Mouse (Mus musculus) spleen, postnatal 10 days (tissue): ENCODE measurements around the gene Senp6.

Experiments used
- DNase-seq, 2 experiments: peaks; one replicate each; pipeline ENCODE4 v3.0.0; 2021 to 2022; ENCODE audit warnings: low spot score in 2 of 2

Gene Senp6

DNA sequence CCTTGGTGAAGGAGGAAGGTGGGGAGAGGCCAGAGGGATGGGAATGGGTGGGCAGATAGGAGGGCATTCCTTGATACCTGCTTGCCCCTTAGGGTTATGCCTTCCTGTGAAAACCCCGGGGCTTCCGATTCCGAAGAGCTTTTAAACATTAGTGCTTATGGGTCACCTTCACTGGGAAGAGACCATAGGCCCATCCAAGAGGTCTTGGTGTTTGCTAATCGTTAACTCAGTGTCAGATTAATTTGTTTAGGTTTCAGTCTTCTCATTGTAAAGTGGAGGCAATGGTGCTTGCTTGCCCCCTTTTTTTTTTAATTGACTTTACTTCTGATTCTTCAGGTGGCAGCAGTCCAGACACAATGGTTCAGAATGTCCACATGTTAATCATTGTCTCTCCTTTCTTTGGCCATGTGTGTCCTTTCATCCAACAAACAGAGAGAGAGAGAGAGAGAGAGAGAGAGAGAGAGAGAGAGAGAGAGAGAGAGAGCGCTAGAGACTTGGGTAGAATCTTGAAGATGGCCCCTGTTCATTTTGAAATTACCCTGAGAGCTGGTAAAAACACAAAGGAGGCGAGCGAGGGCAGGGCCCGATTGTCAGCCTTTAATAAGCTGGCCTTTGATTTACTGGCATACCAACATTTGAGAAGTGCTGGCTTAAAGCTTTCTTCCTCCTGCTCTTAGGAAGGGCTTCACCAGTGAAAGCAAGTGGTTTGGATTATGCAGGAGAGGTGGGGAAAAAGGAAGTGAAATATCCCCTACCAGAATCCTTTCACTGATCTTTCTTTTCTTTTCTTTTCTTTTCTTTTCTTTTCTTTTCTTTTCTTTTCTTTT lies 105.9 kb downstream of the Senp6 start:
- no peak for DNase-seq

DNA sequence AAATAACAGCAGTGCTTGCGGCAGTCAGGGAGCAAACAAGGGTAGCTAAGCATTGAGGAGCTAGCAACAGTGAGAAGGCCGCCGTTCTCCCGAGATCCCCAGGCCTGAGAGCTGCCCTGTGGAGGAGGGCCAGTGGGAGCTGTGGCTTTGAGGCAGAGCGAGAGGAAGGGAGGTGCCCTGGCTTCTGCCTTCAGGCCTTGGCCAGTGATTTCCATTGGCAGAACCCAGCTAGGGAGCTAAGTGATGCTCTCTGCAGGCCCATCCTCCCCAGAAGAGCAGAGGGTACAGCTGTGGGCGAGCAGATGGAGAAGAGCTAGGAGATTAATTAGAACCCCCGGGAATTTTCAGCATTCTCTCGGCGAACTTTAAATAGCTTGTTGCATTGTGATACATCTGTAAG lies 106.9 kb downstream of the Senp6 start:
- no peak for DNase-seq

DNA sequence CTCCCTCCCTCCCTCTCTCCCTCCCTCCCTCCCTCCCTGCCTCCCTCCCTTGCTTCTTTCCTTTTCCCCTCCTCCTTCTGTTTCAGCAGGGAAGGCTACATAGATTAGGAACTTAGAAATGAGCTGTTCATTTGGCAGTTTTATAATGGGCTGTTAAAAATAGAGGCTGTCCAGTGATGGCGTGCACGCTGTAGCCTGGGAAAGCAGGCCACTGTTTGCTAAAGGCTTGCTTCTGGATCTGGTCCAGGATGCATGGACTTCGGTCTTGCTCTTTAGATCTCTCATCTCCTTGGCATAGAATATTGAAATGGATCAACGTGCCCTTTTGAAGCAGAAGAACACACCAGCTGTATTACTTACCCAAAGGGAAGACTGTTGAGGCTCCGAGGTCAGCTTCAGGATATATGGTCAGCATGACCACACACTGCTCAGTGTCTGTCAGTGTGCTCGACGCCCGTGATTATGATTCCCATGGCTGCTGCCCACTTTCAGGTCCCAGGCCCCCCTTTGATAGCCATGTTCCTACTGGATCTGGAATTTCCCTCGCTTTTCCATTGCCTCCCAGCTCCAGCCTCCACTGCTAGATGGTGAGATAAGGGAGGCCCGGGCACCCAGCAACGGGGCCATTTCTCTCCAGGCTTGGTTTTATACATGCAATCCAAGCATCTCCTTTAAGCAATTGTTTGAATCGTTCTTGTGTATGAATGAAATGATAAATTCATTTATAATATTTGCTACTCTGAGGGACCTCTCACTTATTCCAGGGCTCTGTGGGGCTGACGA lies 110.2 kb downstream of the Senp6 start:
- DNase-seq, result no peak

DNA sequence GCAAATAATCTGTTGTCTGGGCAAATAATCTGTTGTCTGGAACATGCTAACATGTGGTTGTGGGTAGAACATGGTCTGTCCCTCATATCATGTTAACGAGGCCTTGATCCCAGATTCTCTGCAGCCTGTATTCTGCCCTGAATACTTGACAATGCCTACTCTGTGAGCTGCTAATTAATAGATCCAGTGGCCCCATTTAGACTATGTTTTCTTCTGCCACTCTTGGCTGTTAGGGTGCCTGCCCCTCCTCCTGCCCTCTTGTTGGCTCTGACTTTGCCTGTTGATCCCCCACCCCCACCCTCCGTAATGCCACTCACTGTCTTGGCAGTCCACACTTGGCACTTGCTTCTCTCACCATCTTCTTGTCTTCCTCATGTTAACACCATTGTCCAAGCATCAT lies 112.0 kb downstream of the Senp6 start:
- no peak for DNase-seq

DNA sequence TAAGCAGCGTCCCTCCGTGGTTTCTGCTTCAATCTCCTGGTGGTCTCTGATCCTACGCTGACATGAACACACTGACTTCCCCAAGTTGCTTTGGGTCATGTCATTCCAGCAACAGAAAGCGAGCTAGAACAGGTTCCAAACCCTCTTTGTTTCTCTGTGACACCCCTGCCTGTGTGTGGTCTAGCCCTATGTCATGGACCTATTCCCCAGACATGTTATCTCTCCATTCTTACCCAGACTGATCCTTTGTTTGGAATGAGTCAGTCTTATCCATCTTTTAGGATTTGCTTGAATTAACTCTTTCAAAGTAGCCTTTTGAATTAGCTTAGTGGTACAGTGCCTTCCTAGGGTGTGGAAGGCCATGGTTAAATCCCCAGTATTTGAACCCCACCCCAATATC lies 113.0 kb downstream of the Senp6 start:
- no peak for DNase-seq

DNA sequence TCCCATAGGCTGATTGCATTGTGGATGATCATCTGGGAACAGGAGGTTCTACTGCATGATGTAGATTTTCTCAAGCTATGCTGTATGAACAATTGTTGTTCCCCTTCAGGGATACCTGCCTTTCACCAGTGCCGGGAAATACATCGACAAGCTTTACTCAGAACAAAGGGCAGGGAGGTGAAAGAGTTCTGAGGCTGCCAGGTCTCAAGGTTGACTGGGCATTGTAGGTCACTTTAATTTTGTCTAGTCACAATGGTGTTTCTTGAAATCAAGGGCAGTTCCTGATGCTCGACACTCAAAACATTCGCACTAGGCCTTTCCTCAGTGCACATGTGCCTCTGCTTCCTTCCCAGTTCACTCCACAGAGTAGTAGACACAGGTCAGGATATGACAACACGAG lies 114.1 kb downstream of the Senp6 start:
- DNase-seq, result no peak

DNA sequence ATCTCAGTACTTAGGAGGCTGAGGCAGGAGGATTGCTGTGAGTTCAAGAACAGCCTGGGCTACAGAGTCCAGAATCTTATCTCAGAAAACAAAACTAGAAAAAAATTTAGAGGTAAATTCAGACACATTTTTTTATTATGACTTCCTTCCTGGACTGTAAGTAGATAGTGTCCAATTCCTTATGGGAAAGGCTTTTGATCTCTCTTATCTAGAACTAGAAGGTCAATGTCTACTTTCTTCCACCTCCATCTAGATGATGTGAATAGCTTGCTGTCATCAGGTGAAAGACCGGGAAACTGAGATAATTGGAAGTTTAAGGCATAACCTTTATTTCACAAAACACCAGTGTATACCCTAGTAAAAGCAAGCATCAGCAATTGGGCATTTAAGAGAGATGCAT lies 115.0 kb downstream of the Senp6 start:
- no peak for DNase-seq

DNA sequence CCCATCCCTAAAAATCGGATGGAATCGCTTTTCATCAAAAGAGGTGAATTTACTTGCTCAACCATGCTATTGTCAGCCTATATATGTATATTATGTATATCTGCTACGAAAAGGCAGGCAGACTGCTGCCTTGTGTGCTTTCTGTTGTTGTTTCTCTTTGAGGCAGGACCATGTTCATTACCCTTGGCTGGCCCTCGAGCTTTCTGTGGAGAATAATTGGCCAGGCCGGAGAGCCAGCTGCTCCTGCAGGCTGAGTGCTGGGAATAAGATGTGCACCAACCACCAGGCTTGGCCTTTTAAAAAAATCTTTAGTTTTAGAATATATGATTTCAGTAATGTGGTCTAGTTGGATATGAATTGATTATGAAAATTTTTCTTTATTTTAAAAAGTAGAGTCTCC lies 117.4 kb downstream of the Senp6 start:
- DNase-seq, result no peak

DNA sequence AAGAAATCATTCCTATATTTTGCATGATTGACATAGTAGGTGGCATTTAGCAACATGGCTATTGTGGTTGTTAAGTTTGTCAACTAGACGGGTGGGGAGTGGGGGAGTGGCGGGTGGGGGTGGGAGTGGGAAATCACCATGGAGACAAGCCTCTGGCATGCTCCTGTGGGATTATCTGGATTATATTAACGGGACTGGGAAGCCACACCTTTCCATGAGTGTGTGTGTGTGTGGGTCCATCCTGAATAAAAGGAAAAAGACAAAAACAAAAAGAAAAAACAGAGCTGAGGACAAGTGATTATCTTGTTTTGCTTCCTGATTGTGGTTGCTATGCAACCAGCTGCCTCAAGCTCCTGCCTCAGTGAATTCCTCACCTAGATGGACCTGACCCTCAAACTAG lies 119.0 kb downstream of the Senp6 start:
- no peak for DNase-seq

DNA sequence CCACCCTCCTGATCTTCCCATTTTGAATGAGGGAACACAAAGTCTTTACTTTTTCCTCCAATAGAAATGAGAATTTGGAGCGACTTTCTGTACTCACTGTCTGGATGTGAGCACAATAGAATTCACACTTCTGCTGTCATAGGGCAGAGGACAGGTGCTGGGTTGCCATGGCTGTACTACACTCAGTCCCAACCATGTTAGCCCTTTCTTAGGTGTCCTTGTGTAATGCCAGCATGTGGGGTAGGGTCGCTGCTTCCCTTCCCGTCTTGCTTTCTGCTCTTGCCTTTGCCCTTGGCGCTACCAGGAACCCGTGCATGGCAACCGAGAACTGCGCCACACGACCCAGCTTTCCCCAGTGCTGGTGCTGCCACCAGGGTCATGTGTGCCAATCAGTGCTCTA lies 120.0 kb downstream of the Senp6 start:
- DNase-seq, result no peak

DNA sequence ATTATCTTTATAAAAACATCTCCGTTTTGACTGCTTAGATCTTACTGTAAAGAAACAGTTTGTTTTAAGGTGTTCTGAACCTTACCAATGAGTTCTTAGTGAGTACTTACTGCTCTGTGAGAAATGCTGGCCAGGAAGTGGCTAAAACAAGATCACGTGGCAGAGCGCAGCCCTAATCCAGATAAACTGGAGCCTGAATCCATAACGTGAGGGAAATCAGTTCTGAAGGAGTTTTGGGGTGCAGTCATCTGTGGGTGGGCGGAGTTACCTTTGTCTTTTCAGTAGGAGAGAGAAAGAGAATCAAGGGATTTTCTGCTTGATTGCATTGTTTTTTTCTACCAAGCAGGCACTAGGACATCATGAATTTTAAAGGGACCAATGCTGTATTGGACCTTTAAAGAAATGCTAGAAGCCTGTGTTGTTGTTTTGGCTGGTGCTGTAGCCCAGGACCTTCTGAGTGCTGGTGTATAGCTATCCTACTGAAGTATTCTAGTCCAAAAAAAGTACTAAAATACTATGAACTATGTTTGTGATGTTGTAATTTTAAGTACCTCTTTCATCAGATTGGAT lies 121.7 kb downstream of the Senp6 start:
- DNase-seq, result no peak

DNA sequence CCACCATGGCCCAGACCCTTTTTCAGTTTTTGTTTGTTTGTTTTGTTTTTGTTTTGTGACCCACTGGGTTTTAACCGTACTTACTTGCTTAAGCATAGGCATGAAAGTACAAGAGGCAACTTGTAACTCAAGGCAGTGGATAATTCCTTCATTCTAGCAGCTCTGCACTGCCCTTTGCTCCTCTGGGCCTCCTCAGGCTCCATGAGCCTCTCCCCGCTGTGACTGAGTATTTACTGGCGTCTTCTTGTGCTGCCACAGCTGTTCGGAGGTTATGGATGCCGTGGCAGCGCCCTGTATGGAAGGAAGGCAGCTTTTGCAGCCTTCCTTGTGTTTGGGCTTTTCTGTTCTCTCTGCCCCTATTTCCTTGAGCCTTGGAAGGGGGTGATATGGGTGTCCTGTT lies 124.5 kb downstream of the Senp6 start:
- DNase-seq, result no peak

DNA sequence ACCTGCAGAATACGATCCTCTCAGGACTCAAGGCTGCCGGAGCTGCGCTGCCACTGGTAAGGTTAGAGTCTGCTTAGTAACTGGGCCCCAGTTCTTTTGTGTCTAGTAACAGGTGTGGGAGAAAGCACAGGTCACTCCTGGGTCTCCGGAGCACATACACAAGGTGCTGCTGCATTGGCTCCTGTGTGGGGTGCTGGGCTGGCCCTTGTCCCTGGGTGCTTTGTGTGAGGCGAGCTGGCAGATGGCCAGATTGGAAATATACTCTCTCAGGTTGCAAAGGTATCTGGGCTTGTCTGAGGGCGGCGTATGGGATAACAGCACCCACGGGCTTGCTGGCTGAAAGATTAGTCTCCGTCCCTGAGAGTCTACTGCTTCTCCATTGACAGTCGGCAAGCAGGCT lies 125.6 kb downstream of the Senp6 start:
- DNase-seq, result no peak

DNA sequence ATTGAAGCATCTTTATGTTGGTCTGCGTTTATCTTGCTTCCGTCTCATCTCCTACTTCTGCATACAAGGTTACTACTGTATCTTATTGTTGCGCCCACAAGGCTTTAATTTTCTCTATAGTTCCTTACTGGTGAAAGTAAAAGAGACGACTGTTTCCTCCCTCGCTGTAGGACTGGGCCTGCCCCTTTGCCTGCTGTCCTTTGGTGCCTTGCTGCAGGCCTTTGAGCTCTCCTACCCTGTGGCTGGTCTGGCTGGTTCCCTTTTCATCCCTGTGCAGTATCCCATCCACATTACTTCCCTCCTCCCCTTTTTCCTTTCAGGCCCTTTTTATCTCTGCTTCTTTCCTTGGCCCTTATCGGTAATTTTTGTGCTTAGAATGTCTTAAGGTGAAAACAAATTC lies 127.7 kb downstream of the Senp6 start:
- DNase-seq, result no peak
